Mouse (Mus musculus): ENCODE measurements around the gene Arhgef6. TPM values are rescaled to one million over a fixed set of nuclear protein-coding genes. Genes with fewer than 3 reads are reported as not detected.

The Arhgef6 gene
- polyA plus RNA-seq, 1 experiment = not detected

- Histone ChIP-seq H3K4me1 (ENCODE audit: control insufficient read depth, insufficient read depth, low read length) (no peaks in the 10 kb centered on the region), H3K4me3 (ENCODE audit: insufficient read depth, low read depth, low read length) (no peak overlapping the region), H3K27ac (ENCODE audit: insufficient read depth, low read depth, low read length) (no peak overlapping the region)
- WGBS = 88% methylated on average over 8 of the region's 8 CpGs
- TF ChIP-seq POLR2A (IDR thresholded peaks at IDR 0.05; ENCODE audit: insufficient read depth, low read depth, low read length) (no peak), CTCF (IDR thresholded peaks at IDR 0.05; ENCODE audit: insufficient read depth, low read depth, low read length) (no peak)
Observed at GRCm38 (mm10) chrX:57187301-57187700, 151.2 kb downstream of the Arhgef6 start.

- TF ChIP-seq CTCF (IDR thresholded peaks at IDR 0.05; ENCODE audit: insufficient read depth, low read depth, low read length) (no peak), POLR2A (IDR thresholded peaks at IDR 0.05; ENCODE audit: insufficient read depth, low read depth, low read length) (no peak)
- WGBS = 90% methylated on average over 3 of the region's 3 CpGs
- H3K4me3 ChIP-seq (ENCODE audit: insufficient read depth, low read depth, low read length) = no peak overlapping the region
- H3K27ac ChIP-seq (ENCODE audit: insufficient read depth, low read depth, low read length) = no peak overlapping the region
- H3K4me1 ChIP-seq (ENCODE audit: control insufficient read depth, insufficient read depth, low read length) = no peaks in the 10 kb centered on the region
Observed at GRCm38 (mm10) chrX:57183359-57183758, 155.2 kb downstream of the Arhgef6 start.

GRCm38 (mm10) chrX:57182470-57182869, 156.1 kb downstream of the Arhgef6 start:
- TF ChIP-seq CTCF (IDR thresholded peaks at IDR 0.05; ENCODE audit: insufficient read depth, low read depth, low read length) (no peak), POLR2A (IDR thresholded peaks at IDR 0.05; ENCODE audit: insufficient read depth, low read depth, low read length) (no peak)
- H3K27ac ChIP-seq (ENCODE audit: insufficient read depth, low read depth, low read length) = no peak overlapping the region
- 79% methylated on average over 2 of the region's 2 CpGs for WGBS

More at GRCm38 (mm10) chrX:57182470-57182869, 156.1 kb downstream of the Arhgef6 start:
- no peak overlapping the region for H3K4me3 ChIP-seq (ENCODE audit: insufficient read depth, low read depth, low read length)
- H3K4me1 ChIP-seq (ENCODE audit: control insufficient read depth, insufficient read depth, low read length) = no peaks in the 10 kb centered on the region

Other genes with a start within 250 kb of the Arhgef6 start
- gene Cd40lg, start 126.6 kb downstream of the Arhgef6 start, polyA plus RNA-seq (2012; ENCODE audit: insufficient read depth, insufficient read length, low replicate concordance, missing spikeins) = not detected in 2 replicates
- gene Rbmx, start 54.3 kb upstream of the Arhgef6 start, polyA plus RNA-seq (2012; ENCODE audit: insufficient read depth, insufficient read length, low replicate concordance, missing spikeins) = not detected in 2 replicates
- not detected in 2 replicates for gene Gm364, start 70.4 kb upstream of the Arhgef6 start, polyA plus RNA-seq (2012; ENCODE audit: insufficient read depth, insufficient read length, low replicate concordance, missing spikeins)
- not detected in 2 replicates for gene Gpr101, start 165.0 kb upstream of the Arhgef6 start, polyA plus RNA-seq (2012; ENCODE audit: insufficient read depth, insufficient read length, low replicate concordance, missing spikeins)

Data from olfactory bulb, adult 2 months (tissue).